Mouse (Mus musculus) layer of hippocampus, postnatal 10 days (tissue): ENCODE data around the gene Prkar2a. TPM values are rescaled to one million over a fixed set of nuclear protein-coding genes. Genes with fewer than 3 reads are reported as not detected.

Experiments used
- DNase-seq, 2 experiments: peaks; one replicate each; pipeline ENCODE4 v3.0.0; 2021; ENCODE audit warnings: low spot score in 2 of 2
- total RNA-seq, 2 experiments: library from RNA; stranded (reverse); gene quantifications; 2 replicates each; pipeline ENCODE4 v1.2.3; 2021

Prkar2a gene
- total RNA-seq, 2 experiments from 2014 or later: 54.9 to 60.6 TPM

- DNase-seq: peak; percentile 81 to 89
These were observed 2.7 kb downstream of the Prkar2a start for GRCm38 (mm10) chr9:108691846-108692225.

DNA sequence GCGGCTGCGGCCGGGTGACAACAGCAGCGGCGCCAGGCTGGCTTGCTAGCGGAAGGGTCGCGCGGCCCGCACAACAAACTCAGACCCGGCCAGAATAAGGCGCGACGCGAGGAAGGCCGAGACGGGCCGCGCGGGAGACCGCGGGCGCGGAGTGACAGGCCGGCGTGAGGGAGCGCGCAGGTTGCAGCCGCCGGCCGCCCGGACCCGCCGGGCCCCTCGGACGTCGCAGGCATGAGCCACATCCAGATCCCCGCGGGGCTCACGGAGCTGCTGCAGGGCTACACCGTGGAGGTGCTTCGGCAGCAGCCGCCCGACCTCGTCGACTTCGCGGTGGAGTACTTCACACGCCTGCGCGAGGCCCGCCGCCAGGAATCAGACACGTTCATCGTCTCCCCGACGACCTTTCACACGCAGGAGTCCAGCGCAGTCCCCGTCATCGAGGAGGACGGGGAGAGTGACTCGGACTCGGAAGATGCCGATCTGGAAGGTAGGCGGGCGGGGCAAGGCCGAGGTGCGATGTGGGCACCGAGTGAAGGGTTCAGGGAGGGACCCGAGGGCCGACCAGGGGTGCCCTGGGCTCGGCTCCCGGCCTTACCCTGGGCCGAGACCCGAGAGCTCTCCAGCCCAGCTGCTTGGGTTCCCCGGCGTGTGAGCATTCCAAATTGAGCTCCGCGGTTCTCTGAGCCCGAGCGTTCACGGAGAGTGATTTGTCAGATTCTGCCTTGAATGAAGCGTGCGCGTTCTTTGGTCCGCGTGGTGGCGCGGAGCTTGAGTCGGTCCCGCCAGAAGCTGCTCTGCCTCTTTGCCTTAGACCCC, 3.3 kb downstream of the Prkar2a start:
- peak; percentile 59 to 75 for DNase-seq

GRCm38 (mm10) chr9:108693946-108694345, 4.8 kb downstream of the Prkar2a start:
- DNase-seq: no peak

DNA sequence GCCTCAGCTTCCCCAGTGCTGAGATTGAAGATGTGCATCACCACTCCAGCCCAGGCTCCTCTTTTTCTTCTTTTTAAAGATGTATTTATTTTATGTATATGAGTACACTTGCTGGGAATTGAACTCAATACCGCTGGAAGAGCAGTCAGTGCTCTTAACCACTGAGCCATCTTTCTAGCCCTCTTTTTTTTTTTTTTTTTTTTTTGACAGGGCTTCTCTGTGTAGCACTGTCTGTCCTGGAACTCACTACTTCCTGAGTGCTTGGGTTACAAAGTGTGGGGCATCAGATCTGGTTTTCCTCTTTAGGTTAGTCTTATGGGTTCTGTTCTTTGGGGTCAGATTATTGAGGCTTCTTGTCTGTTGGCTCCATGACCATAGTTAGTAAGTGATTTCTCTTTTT, 5.4 kb downstream of the Prkar2a start:
- DNase-seq: no peak

DNA sequence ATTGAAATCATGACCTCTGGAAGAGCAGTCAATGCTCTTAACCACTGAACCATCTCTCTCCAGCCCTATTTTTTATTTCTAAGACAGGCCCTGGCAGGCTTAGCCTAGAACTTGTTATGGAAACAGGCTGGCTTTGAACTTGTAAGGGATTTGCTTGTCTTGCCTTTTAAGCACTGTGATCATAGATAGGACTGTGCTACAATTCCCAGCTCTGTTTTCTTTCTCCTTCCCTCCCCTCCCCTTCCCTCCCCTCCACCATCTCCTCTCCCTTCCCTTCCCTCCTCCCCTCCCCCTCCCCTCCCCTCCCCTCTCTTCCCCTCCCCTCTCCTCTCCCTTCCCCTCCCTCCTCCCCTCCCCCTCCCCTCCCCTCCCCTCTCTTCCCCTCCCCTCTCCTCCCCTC, 13.4 kb downstream of the Prkar2a start:
- DNase-seq: no peak

- no peak for DNase-seq
These were observed 14.4 kb downstream of the Prkar2a start for GRCm38 (mm10) chr9:108703373-108704110.

DNA sequence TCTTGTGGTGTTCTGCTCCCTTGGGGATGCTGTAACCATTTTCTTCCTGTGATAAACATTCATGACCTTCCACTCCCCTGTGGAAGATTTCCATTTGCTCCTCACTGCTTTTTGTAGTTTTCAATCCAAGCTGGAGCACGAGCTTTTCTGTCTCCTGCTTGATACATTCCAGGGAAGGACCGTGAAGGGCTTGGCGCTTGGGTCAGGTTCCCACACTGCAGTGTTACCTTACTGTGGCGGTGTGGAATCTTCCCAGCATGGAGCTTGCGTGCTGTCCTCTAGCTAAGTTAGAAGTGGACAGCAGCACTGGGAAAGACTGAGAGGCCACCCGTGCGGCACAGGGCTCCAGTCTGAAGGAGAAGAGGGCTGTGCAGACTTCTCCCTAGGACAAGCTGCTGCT, 15.5 kb downstream of the Prkar2a start:
- DNase-seq: no peak

- no peak for DNase-seq
These were observed 18.1 kb downstream of the Prkar2a start for GRCm38 (mm10) chr9:108707212-108707611.

DNA sequence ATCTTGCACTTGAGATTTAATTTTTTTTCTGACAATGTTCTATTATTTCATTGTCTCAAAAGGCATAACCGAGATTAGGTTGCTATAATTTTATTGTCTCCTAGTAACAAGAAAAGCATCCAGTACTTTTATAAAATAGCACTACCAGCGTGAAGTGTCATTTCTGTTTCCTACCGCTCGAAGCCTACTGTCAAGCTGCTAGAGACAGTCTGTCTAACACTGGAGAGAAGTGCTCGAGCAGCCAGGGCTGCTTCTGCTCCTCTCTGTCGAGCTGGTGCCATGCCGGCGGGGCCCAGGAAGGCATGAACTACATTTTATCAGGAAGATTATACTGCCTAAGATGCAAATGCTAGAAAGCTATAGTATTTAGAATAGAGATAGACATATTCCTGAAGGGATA, 19.7 kb downstream of the Prkar2a start:
- no peak for DNase-seq

DNA sequence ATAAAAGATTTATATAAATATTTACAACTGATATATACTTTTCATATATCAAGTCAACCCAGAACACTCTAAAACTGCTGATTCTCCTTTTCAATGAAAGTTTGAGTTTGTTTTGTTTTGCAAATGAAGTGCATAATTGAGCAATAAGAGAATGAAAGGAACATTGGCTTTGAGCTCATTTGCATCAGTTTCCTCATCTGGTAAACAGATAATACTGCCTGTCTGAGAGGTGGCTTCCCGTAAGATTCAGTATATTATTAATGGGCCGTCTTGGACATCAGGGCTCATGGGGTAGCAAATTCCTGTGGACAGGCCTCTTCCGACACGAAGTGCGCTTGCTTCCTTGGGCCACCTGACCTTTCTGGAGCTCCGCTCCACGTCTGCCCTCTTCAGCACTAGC, 21.7 kb downstream of the Prkar2a start:
- DNase-seq: no peak

- DNase-seq: no peak
These were observed 27.1 kb downstream of the Prkar2a start for GRCm38 (mm10) chr9:108716199-108716598.

GRCm38 (mm10) chr9:108723751-108724150, 34.6 kb downstream of the Prkar2a start:
- no peak for DNase-seq

DNA sequence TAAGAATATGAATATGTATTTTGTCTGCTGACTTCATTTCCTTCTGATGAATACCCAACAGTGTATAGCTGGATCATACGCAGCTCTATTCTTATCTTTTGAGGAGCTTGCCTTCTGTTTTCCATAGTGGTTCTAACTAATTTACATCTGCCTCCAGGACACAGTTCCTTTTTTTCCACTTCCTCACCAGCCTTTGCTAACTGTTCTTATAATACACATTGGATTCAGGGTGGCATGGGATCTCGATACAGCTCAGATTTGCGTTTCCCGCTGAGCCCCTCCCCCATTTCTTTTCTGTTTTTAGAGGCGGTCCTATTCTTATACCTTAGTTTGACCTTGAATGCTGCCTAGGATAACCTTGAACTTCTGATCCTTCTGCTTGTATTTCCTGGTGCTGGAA, 37.0 kb downstream of the Prkar2a start:
- DNase-seq: no peak

- DNase-seq: no peak
These were observed 39.9 kb downstream of the Prkar2a start for GRCm38 (mm10) chr9:108729050-108729449.

- DNase-seq: no peak
These were observed 43.3 kb downstream of the Prkar2a start for GRCm38 (mm10) chr9:108732462-108732861.

DNA sequence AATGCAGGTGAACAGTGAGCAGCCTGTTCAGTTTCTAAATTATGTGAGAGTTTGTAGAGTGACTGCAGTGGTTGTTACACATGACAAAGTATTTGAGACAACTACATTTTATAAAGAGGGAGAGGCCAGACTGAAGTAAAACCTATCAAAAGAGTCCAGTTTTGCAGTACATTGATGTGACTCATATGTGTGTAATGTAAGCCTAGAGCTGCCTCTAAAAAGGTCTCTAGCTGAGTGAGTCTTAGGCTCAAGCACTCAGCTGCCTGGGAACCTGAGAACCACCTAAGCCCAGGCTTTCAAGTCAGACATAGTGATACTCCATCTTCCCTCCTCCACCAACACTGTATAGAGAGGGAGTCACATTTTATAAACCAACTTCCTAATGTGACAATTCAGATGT, 45.5 kb downstream of the Prkar2a start:
- DNase-seq: no peak

DNA sequence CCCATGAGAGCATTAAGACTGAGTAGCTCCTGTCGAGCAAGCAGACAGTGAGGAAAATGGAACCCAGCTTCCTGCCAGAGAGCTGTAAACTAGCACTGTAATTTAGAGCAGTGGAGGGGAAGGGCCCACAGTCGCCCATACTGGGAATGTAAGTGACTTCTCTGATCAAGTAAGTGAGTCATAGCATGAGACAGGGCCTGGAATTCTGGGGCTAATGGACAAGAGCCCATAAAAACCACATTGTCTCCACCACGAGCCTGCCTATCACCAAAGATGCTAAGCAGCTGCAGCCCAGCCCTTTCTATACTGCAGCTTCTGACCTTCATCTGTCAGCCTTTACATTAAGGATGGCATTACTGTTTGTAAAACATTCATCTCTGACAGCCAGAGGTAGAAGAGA, 50.1 kb downstream of the Prkar2a start:
- DNase-seq: no peak

GRCm38 (mm10) chr9:108740062-108740461, 50.9 kb downstream of the Prkar2a start:
- DNase-seq: no peak

- DNase-seq: no peak
These were observed 52.9 kb downstream of the Prkar2a start for GRCm38 (mm10) chr9:108742048-108742447.

- no peak for DNase-seq
These were observed 57.9 kb downstream of the Prkar2a start for GRCm38 (mm10) chr9:108746876-108747499.

GRCm38 (mm10) chr9:108747694-108748093, 58.6 kb downstream of the Prkar2a start:
- DNase-seq: no peak

GRCm38 (mm10) chr9:108748600-108749183, 59.6 kb downstream of the Prkar2a start:
- no peak for DNase-seq
